Mouse (Mus musculus) myocyte (in vitro differentiated cells): Measurements from ENCODE around the gene Cdadc1.

ENCODE experiments used
- MAX ChIP-seq: IDR thresholded peaks from one replicate; pipeline ENCODE4 v1.6.1; 2011; ENCODE audit warnings: low read depth, mild to moderate bottlenecking, control low read depth
- POLR2A ChIP-seq: IDR thresholded peaks from one replicate; pipeline ENCODE4 v1.6.1; 2011; ENCODE audit warnings: low read depth, mild to moderate bottlenecking, control low read depth, moderate library complexity; ENCODE audit not compliant: insufficient read length

GRCm38 (mm10) chr14:59513922-59514444 is 83.8 kb downstream of the Cdadc1 start:
- no peak for TF ChIP-seq MAX
- TF ChIP-seq POLR2A = no peak
